Mouse (Mus musculus) erythroblast, embryonic 14.5 days (primary cell): ENCODE data around the gene Ffar1.

Experiments
- GATA1 ChIP-seq: IDR thresholded peaks from 2 replicates; pipeline ENCODE4 v1.6.1; 2012; ENCODE audit warnings: low read length, inconsistent platforms, mixed read lengths
- TAL1 ChIP-seq: IDR thresholded peaks from 3 replicates; pipeline ENCODE4 v1.6.1; 2012; ENCODE audit warnings: low read length, inconsistent platforms, mixed read lengths

DNA sequence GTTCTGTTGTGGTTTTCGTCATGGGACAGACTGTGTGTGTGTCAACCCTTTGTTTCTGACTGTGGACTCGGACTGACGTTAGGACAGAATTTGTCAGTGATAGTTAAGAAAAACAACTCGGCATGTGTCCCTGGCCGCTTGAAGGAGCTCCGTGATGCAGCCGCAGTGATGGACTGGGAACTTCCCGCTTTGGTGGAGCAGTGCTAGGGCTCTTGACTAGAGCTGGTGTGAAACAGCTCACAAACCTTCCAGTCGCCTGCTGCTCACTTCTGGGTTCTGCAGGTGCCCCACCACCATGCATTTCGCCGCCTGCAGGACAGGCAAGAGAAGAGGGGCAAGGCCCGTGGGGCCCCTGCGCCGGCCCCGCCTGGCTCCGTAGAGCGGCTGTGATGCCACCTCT lies 29.1 kb downstream of the Ffar1 start:
- no peak for TF ChIP-seq GATA1
- TF ChIP-seq TAL1, result no peak
